Mouse (Mus musculus): ENCODE measurements around the gene Psmd5.
"Not testable (repeated sequence)": the region's sequence is repeated elsewhere in the genome, so short reads cannot be mapped to it uniquely, and the experiment has no call there.

Psmd5 gene

GRCm38 (mm10) chr2:34826460-34827231, 48.1 kb downstream of the Psmd5 start:
- DNase-seq (ENCODE audit: low read depth) = no peak

- peak; percentile 93 for DNase-seq (ENCODE audit: low read depth)
Measured at GRCm38 (mm10) chr2:34825827-34826459, 48.8 kb downstream of the Psmd5 start, which contains the start of gene Fbxw2. TSS of gene Fbxw2 (minus strand) at chr2:34826311.

- no peak for DNase-seq (ENCODE audit: low read depth)
Measured at GRCm38 (mm10) chr2:34818492-34818891, 56.3 kb downstream of the Psmd5 start.

- DNase-seq (ENCODE audit: low read depth) = not testable (repeated sequence)
Measured at GRCm38 (mm10) chr2:34815893-34816292, 58.9 kb downstream of the Psmd5 start.

- no peak for DNase-seq (ENCODE audit: low read depth)
Measured at GRCm38 (mm10) chr2:34812706-34813105, 62.1 kb downstream of the Psmd5 start.

- DNase-seq (ENCODE audit: low read depth) = no peak
Measured at GRCm38 (mm10) chr2:34810775-34811174, 64.0 kb downstream of the Psmd5 start.

- DNase-seq (ENCODE audit: low read depth) = no peak
Measured at GRCm38 (mm10) chr2:34809568-34809967, 65.2 kb downstream of the Psmd5 start.

- no peak for DNase-seq (ENCODE audit: low read depth)
Measured at GRCm38 (mm10) chr2:34808057-34808456, 66.7 kb downstream of the Psmd5 start.

- DNase-seq (ENCODE audit: low read depth) = no peak
Measured at GRCm38 (mm10) chr2:34805364-34805950, 69.3 kb downstream of the Psmd5 start.

GRCm38 (mm10) chr2:34804815-34805214, 70.0 kb downstream of the Psmd5 start:
- DNase-seq (ENCODE audit: low read depth) = no peak

GRCm38 (mm10) chr2:34804172-34804571, 70.6 kb downstream of the Psmd5 start:
- DNase-seq (ENCODE audit: low read depth) = no peak

- no peak for DNase-seq (ENCODE audit: low read depth)
Measured at GRCm38 (mm10) chr2:34803746-34804145, 71.0 kb downstream of the Psmd5 start.

GRCm38 (mm10) chr2:34802565-34803245, 72.1 kb downstream of the Psmd5 start:
- peak; percentile 70 for DNase-seq (ENCODE audit: low read depth)

GRCm38 (mm10) chr2:34801516-34802482, 73.0 kb downstream of the Psmd5 start:
- peak; percentile 100 for DNase-seq (ENCODE audit: low read depth)

- no peak for DNase-seq (ENCODE audit: low read depth)
Measured at GRCm38 (mm10) chr2:34800371-34800770, 74.4 kb downstream of the Psmd5 start.

Measured in induced T-regulatory cell, adult 2 months (primary cell).